Mouse (Mus musculus) c-Kit-negative CD71-positive TER-119-positive erythroid progenitor cells, embryonic 14.5 days (primary cell): ENCODE data around the gene F10.
"Not testable (repeated sequence)": the region's sequence is repeated elsewhere in the genome, so short reads cannot be mapped to it uniquely, and the experiment has no call there.

ENCODE experiments used
- DNase-seq: peaks from one replicate; pipeline ENCODE4 v3.0.0-alpha.2; 2013; ENCODE audit warnings: low read depth, low spot score

Gene F10

GRCm38 (mm10) chr8:13060441-13061150 lies 23.5 kb downstream of the F10 start, which contains the start of gene Proz:
Gene Proz, plus strand, starts transcription at chr8:13060914.
- no peak for DNase-seq

DNA sequence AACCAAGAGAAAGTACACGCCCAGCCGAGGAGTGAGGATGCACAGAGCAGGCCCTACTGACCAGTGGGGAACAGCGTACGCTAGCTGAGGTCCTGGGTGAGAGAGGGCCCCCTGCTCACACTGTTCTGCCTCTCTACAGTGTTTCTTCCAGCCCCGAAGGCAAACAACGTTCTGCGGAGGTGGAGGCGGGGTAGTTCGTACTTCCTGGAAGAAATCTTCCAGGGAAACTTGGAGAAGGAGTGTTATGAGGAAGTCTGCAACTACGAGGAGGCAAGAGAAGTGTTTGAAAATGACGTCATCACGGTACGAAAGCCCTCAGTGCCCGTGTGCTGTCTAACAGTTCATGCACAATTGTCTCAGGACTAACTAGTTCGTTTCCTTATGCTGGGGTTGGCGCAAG lies 26.0 kb downstream of the F10 start:
- no peak for DNase-seq

- DNase-seq = no peak
Observed at GRCm38 (mm10) chr8:13073255-13073654, 36.1 kb downstream of the F10 start.

DNA sequence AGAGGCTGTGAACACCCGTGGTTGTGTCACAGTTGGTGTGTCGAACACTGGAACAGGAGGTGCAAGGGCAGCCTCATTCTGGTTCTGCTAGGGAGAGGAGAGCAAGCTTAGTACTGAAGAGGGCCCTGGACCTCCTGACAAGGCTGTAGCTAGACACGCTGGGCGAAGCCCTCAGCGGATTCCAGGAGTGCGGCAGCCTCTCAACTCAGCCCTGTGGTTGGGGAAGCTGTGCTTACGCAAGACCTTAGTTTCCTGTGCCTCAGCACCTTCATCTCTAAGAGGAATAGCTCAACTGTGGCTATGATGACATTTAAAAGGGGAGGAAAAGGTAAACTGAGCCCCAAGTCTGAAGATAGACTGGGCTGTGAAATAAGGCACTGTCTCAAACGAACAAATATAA lies 37.9 kb downstream of the F10 start:
- DNase-seq = no peak

DNA sequence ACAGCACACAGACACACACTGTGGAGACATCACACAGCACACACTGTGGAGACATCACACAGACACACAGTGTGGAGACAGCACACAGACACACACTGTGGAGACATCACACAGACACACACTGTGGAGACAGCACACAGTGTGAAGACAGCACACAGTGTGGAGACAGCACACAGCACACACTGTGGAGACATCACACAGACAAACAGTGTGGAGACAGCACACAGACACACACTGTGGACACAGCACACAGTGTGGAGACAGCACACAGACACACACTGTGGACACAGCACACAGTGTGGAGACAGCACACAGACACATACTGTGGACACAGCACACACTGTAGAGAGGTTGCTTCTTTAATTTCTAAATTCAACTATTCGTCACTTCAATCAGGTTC lies 38.5 kb downstream of the F10 start:
- not testable (repeated sequence) for DNase-seq

DNA sequence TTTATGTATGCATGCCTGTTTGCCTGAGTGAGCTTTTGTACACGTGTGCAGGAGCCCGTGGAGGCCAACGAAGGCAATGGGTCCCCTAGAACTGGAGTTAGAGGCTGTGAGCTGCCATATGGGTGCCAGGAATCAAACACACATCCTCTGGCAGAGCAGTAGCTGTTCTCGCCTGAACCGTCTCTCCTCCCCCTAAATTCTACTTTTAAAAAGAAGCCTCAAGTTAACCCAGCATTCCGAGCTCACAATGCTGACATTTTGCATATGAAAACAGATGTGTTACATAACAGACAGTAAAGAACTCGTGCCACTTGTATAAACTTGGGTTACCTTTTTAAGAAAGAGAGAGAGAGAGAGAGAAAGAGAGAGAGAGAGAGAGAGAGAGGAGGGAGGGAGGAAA lies 40.4 kb downstream of the F10 start:
- no peak for DNase-seq

- peak; percentile 77 for DNase-seq
Observed at GRCm38 (mm10) chr8:13104691-13105086, 67.6 kb downstream of the F10 start.

GRCm38 (mm10) chr8:13105087-13105881 lies 68.2 kb downstream of the F10 start, which contains the start of the genes Pcid2 and Cul4a:
Gene Pcid2, minus strand, starts transcription at chr8:13105459.
Gene Cul4a, plus strand, starts transcription at chr8:13105621.
- DNase-seq = peak; percentile 95

DNA sequence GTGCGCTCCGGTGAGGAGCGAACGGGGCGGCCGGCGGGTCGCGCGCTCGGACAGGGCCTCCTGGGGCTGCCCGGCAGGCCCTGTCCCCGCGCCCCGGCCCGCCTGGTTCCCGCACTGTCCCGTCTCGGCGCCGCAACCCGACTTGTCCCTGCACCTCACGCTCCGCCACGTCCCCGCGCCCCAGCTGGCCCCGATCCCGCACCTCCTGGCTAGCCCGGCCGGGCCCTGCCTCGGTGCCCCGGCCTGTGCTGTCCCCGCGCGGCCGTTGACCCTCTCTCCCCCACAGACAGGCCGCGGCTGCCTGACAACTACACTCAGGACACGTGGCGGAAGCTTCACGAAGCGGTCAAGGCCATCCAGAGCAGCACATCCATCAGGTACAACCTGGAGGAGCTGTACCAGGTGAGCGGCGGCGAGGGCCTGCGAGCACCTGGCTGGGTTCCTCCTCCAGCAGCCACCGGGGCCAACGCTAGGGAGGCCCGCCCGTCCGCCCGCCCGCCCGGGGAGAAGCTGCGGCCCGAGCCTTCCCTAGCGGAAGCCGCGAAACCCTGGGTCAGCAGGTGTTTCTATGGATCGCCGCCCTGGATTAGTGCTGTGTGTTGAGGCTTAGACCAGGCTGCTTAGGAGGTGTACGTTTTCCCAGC lies 68.9 kb downstream of the F10 start:
- peak; percentile 47 for DNase-seq
